Mouse (Mus musculus) myocyte (in vitro differentiated cells): Measurements from ENCODE around the gene Gm11034. TPM values are rescaled to one million over a fixed set of nuclear protein-coding genes. Genes with fewer than 3 reads are reported as not detected.

Experiments used
- H3K27me3 ChIP-seq: one replicate; pipeline ENCODE4 v1.6.1; 2011; ENCODE audit not compliant: control insufficient read depth, insufficient read depth, insufficient read length
- H3K36me3 ChIP-seq: one replicate; pipeline ENCODE4 v1.6.1; 2011; ENCODE audit not compliant: control insufficient read depth, insufficient read depth
- H3K4me2 ChIP-seq: one replicate; pipeline ENCODE4 v1.6.1; 2011; ENCODE audit warnings: low read depth, control low read depth
- H3K4me3 ChIP-seq: one replicate; pipeline ENCODE4 v1.5.1; 2011; ENCODE audit warnings: mild to moderate bottlenecking, control low read depth, moderate library complexity
- H3K79me2 ChIP-seq: one replicate; pipeline ENCODE4 v1.6.1; 2011; ENCODE audit not compliant: control insufficient read depth, insufficient read depth
- H3ac ChIP-seq: one replicate; pipeline ENCODE4 v1.6.1; 2011; ENCODE audit not compliant: control insufficient read depth, insufficient read length
- CEBPB ChIP-seq: IDR thresholded peaks from 2 replicates; pipeline ENCODE4 v1.6.1; 2011; ENCODE audit warnings: mild to moderate bottlenecking, moderate library complexity; ENCODE audit not compliant: poor library complexity, insufficient read depth, severe bottlenecking
- E2F4 ChIP-seq: IDR thresholded peaks from one replicate; pipeline ENCODE4 v1.6.1; 2011; ENCODE audit warnings: mild to moderate bottlenecking, control low read depth, moderate library complexity; ENCODE audit not compliant: insufficient read depth
- MAX ChIP-seq: IDR thresholded peaks from one replicate; pipeline ENCODE4 v1.6.1; 2011; ENCODE audit warnings: low read depth, mild to moderate bottlenecking, control low read depth
- MYOD1 ChIP-seq, 3 experiments: IDR thresholded peaks; one replicate each; pipeline ENCODE4 v1.6.1; 2011; ENCODE audit warnings: control low read depth in 2 of 3, low read depth in 2 of 3, mild to moderate bottlenecking in 2 of 3, moderate library complexity in 1 of 3; ENCODE audit not compliant: insufficient read length in 2 of 3, control insufficient read depth in 1 of 3
- MYOG ChIP-seq, 3 experiments: IDR thresholded peaks; one replicate each; pipeline ENCODE4 v1.6.1; 2011; ENCODE audit warnings: control low read depth in 2 of 3, low read depth in 2 of 3, mild to moderate bottlenecking in 2 of 3; ENCODE audit not compliant: insufficient read length in 2 of 3, control insufficient read depth in 1 of 3, insufficient read depth in 1 of 3
- POLR2A ChIP-seq: IDR thresholded peaks from one replicate; pipeline ENCODE4 v1.6.1; 2011; ENCODE audit warnings: low read depth, mild to moderate bottlenecking, control low read depth, moderate library complexity; ENCODE audit not compliant: insufficient read length
- POLR2AphosphoS2 ChIP-seq: IDR thresholded peaks from one replicate; pipeline ENCODE4 v1.6.1; 2011; ENCODE audit warnings: low read depth, control low read depth; ENCODE audit not compliant: insufficient read length
- REST ChIP-seq: IDR thresholded peaks from one replicate; pipeline ENCODE4 v1.6.1; 2011; ENCODE audit warnings: mild to moderate bottlenecking, control low read depth, moderate library complexity; ENCODE audit not compliant: insufficient read depth, insufficient read length
- SRF ChIP-seq: IDR thresholded peaks from one replicate; pipeline ENCODE4 v1.6.1; 2011; ENCODE audit warnings: low read depth; ENCODE audit not compliant: control insufficient read depth, insufficient read length
- TCF12 ChIP-seq: IDR thresholded peaks from one replicate; pipeline ENCODE4 v1.6.1; 2011; ENCODE audit warnings: mild to moderate bottlenecking, control low read depth; ENCODE audit not compliant: poor library complexity, insufficient read depth, severe bottlenecking
- TCF3 ChIP-seq: IDR thresholded peaks from one replicate; pipeline ENCODE4 v1.6.1; 2011; ENCODE audit warnings: low read depth, control low read depth; ENCODE audit not compliant: insufficient read length
- USF1 ChIP-seq: IDR thresholded peaks from one replicate; pipeline ENCODE4 v1.6.1; 2011; ENCODE audit warnings: low read depth, mild to moderate bottlenecking, control low read depth, moderate library complexity
- polyA plus RNA-seq: library from polyadenylated mRNA; unstranded; fragments of >200 nt; fragmentation: generic; extraction: Trizol; gene quantifications from one replicate; pipeline ENCODE4 v1.2.1, GENCODE M21; 2012; ENCODE audit warnings: missing spikeins

Gm11034 gene
- polyA plus RNA-seq, 1 experiment, result not detected

DNA sequence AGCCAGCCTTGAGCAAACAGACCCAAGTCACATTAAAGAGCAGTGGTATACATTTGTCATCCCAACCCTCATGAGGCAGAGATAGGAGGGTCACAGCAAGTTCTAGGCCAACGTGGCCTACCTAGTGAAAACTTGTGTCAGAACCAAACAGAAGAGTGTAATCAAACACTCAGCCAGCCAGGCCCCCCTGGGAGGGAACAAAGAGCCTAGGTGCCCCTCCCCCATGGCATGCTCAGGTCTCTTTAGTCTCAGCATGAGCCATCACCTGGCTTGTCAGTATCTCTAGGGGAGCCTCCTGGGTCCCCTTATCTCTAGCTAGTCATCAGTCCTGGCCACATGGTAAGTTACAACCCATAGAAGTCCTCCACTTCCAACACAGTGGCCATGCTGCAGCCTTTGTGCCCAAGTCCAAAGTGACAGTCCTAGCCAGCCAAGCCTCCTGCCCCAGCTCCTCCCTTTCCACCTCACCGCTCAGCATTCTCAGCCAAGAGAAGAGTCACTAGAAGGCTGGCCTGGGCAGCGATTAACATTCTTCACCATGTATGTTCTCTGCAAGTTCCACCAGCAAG lies 43.7 kb downstream of the Gm11034 start:
- Histone ChIP-seq H3K27me3 (no peaks in the 10 kb centered on the region), H3K4me2 (no peak overlapping the region), H3K79me2 (peaks cover 12% of the 10 kb centered on the region), H3K36me3 (peaks cover 19% of the 10 kb centered on the region), H3K4me3 (no peak overlapping the region), H3ac (no peak overlapping the region)
- no peak for TF ChIP-seq USF1
- no peak for TF ChIP-seq TCF3
- no peak for TF ChIP-seq MYOG (IDR thresholded peaks at IDR 0.05; ENCODE audit: control insufficient read depth in 1 of 3, insufficient read depth in 1 of 3, insufficient read length in 2 of 3, low read depth in 2 of 3)
- TF ChIP-seq E2F4, result no peak
- no peak for TF ChIP-seq SRF
- TF ChIP-seq POLR2AphosphoS2, result no peak
- no peak for TF ChIP-seq MYOD1 (IDR thresholded peaks at IDR 0.05; ENCODE audit: control insufficient read depth in 1 of 3, insufficient read length in 2 of 3, low read depth in 2 of 3)
- no peak for TF ChIP-seq TCF12
- no peak for TF ChIP-seq REST
- no peak for TF ChIP-seq POLR2A
- no peak for TF ChIP-seq MAX
- no peak for TF ChIP-seq CEBPB

- no peak for TF ChIP-seq POLR2AphosphoS2
- no peak for TF ChIP-seq TCF12
- TF ChIP-seq REST, result no peak
- TF ChIP-seq MYOD1 (IDR thresholded peaks at IDR 0.05; ENCODE audit: control insufficient read depth in 1 of 3, insufficient read length in 2 of 3, low read depth in 2 of 3), result no peak
- TF ChIP-seq USF1, result no peak
- TF ChIP-seq SRF, result no peak
- TF ChIP-seq CEBPB, result no peak
- TF ChIP-seq MYOG (IDR thresholded peaks at IDR 0.05; ENCODE audit: control insufficient read depth in 1 of 3, insufficient read depth in 1 of 3, insufficient read length in 2 of 3, low read depth in 2 of 3), result no peak
- no peak for TF ChIP-seq E2F4
- TF ChIP-seq MAX, result no peak
- TF ChIP-seq TCF3, result no peak
- no peak for TF ChIP-seq POLR2A
- Histone ChIP-seq H3K4me2 (no peak overlapping the region), H3ac (no peak overlapping the region), H3K36me3 (peaks cover 19% of the 10 kb centered on the region), H3K4me3 (no peak overlapping the region), H3K27me3 (no peaks in the 10 kb centered on the region), H3K79me2 (peaks cover 14% of the 10 kb centered on the region)
Measured at GRCm38 (mm10) chr8:72169098-72169668, 44.3 kb downstream of the Gm11034 start.

Other genes with a start within 250 kb of the Gm11034 start
- gene Cyp4f18, start 204.0 kb downstream of the Gm11034 start, polyA plus RNA-seq, result 0.16 TPM
- not detected for gene Olfr372, start 172.4 kb downstream of the Gm11034 start, polyA plus RNA-seq
- not detected for gene Olfr373, start 130.5 kb downstream of the Gm11034 start, polyA plus RNA-seq
- not detected for gene Olfr374, start 106.6 kb downstream of the Gm11034 start, polyA plus RNA-seq
- gene Tpm4, start 78.7 kb downstream of the Gm11034 start, polyA plus RNA-seq, result 205 TPM
- gene Rab8a, start 52.4 kb downstream of the Gm11034 start, polyA plus RNA-seq, result 84.3 TPM
- not detected for gene Hsh2d, start 24.0 kb downstream of the Gm11034 start, polyA plus RNA-seq
- not detected for gene Cib3, start 799 bp downstream of the Gm11034 start, polyA plus RNA-seq
- 29.5 TPM for gene Fam32a, start 6.1 kb upstream of the Gm11034 start, polyA plus RNA-seq
- 57.8 TPM for gene Ap1m1, start 26.4 kb upstream of the Gm11034 start, polyA plus RNA-seq
- 63.4 TPM for gene Gm10282, start 91.6 kb upstream of the Gm11034 start, polyA plus RNA-seq
- gene Klf2, start 105.4 kb upstream of the Gm11034 start, polyA plus RNA-seq, result 9.8 TPM
- 22.8 TPM for gene Eps15l1, start 207.8 kb upstream of the Gm11034 start, polyA plus RNA-seq
- gene Calr3, start 230.2 kb upstream of the Gm11034 start, polyA plus RNA-seq, result 0.38 TPM
- 7.3 TPM for gene 1700030K09Rik, start 230.2 kb upstream of the Gm11034 start, polyA plus RNA-seq